Mouse (Mus musculus) MEL (cell line): ENCODE results near the gene Slc7a5. TPM values are rescaled to one million over a fixed set of nuclear protein-coding genes. Genes with fewer than 3 reads are reported as not detected.

Experiments used
- DNase-seq: peaks from one replicate; pipeline ENCODE4 v3.0.0; 2011; ENCODE audit warnings: low read depth, low spot score
- H3K27ac ChIP-seq: 2 replicates; pipeline ENCODE4 v1.5.1; 2012; ENCODE audit warnings: low read depth, mild to moderate bottlenecking, control low read depth, low read length, moderate library complexity; ENCODE audit not compliant: control insufficient read depth
- H3K27me3 ChIP-seq, 2 experiments: fragments of 150-350 bp in 1 of 2; sonication (generic) in 1 of 2; 2 replicates each; pipeline ENCODE4 v1.6.1; 2012; ENCODE audit warnings: low read length in 2 of 2, mild to moderate bottlenecking in 2 of 2, improper control_type of control experiment in 1 of 2, moderate library complexity in 1 of 2; ENCODE audit not compliant: insufficient read depth in 2 of 2, control insufficient read depth in 1 of 2
- H3K36me3 ChIP-seq, 2 experiments: 2 replicates each; pipeline ENCODE4 v1.6.1; 2012 to 2014; ENCODE audit warnings: low read length in 2 of 2, improper control_type of control experiment in 1 of 2, inconsistent platforms in 1 of 2, mild to moderate bottlenecking in 1 of 2; ENCODE audit not compliant: insufficient read depth in 2 of 2, control insufficient read depth in 1 of 2
- H3K4me1 ChIP-seq, 2 experiments: fragments of 150-350 bp in 1 of 2; sonication (generic) in 1 of 2; 2 replicates each; pipeline ENCODE4 v1.6.1; 2012; ENCODE audit warnings: low read length in 2 of 2, improper control_type of control experiment in 1 of 2, mild to moderate bottlenecking in 1 of 2; ENCODE audit not compliant: insufficient read depth in 2 of 2, control insufficient read depth in 1 of 2
- H3K4me3 ChIP-seq, 2 experiments: fragments of 150-350 bp in 1 of 2; sonication (generic) in 1 of 2; 2 replicates each; pipeline ENCODE4 v1.5.1; 2012; ENCODE audit warnings: low read depth in 2 of 2, low read length in 2 of 2, mild to moderate bottlenecking in 2 of 2, moderate library complexity in 2 of 2, control low read depth in 1 of 2, improper control_type of control experiment in 1 of 2; ENCODE audit not compliant: control insufficient read depth in 1 of 2, insufficient read depth in 1 of 2
- H3K79me2 ChIP-seq: 2 replicates; pipeline ENCODE4 v1.6.1; 2012; ENCODE audit warnings: mild to moderate bottlenecking, low read length, moderate library complexity; ENCODE audit not compliant: control insufficient read depth, poor library complexity, insufficient read depth
- H3K9ac ChIP-seq: 2 replicates; pipeline ENCODE4 v1.6.1; 2012; ENCODE audit warnings: low read depth, mild to moderate bottlenecking, control low read depth, low read length, moderate library complexity; ENCODE audit not compliant: control insufficient read depth, poor library complexity, severe bottlenecking
- H3K9me3 ChIP-seq: fragments of 150-350 bp; sonication (generic); replicated peaks from 2 replicates; pipeline ENCODE4 v1.6.1; 2012; ENCODE audit warnings: mild to moderate bottlenecking, low read length, improper control_type of control experiment, moderate library complexity; ENCODE audit not compliant: insufficient read depth
- BHLHE40 ChIP-seq: IDR thresholded peaks from 2 replicates; pipeline ENCODE4 v1.6.1; 2012; ENCODE audit warnings: low read depth, mild to moderate bottlenecking, inconsistent platforms, low read length, improper control_type of control experiment, borderline replicate concordance
- CHD2 ChIP-seq: IDR thresholded peaks from 2 replicates; pipeline ENCODE4 v1.6.1; 2011; ENCODE audit warnings: low read length, improper control_type of control experiment
- E2F4 ChIP-seq: IDR thresholded peaks from 2 replicates; pipeline ENCODE4 v1.6.1; 2011; ENCODE audit warnings: low read depth, low read length, improper control_type of control experiment, borderline replicate concordance
- ETS1 ChIP-seq: IDR thresholded peaks from 2 replicates; pipeline ENCODE4 v1.6.1; 2012; ENCODE audit warnings: low read depth, mild to moderate bottlenecking, inconsistent platforms, low read length, improper control_type of control experiment, moderate library complexity
- HCFC1 ChIP-seq: IDR thresholded peaks from 2 replicates; pipeline ENCODE4 v1.6.1; 2012; ENCODE audit warnings: low read depth, mild to moderate bottlenecking, inconsistent platforms, low read length, improper control_type of control experiment, moderate library complexity
- JUND ChIP-seq: IDR thresholded peaks from 2 replicates; pipeline ENCODE4 v1.6.1; 2011; ENCODE audit warnings: low read depth, mild to moderate bottlenecking, improper control_type of control experiment, low read length
- KAT2A ChIP-seq: conservative IDR thresholded peaks from 2 replicates; pipeline ENCODE4 v1.6.1; 2012; ENCODE audit warnings: low read depth, low read length, improper control_type of control experiment, inconsistent platforms
- MAX ChIP-seq: IDR thresholded peaks from 2 replicates; pipeline ENCODE4 v1.6.1; 2011; ENCODE audit warnings: low read length, improper control_type of control experiment
- MAZ ChIP-seq: IDR thresholded peaks from 2 replicates; pipeline ENCODE4 v1.6.1; 2012; ENCODE audit warnings: low read depth, mild to moderate bottlenecking, inconsistent platforms, low read length, improper control_type of control experiment
- MEF2A ChIP-seq: IDR thresholded peaks from 2 replicates; pipeline ENCODE4 v1.6.1; 2014; ENCODE audit warnings: low read depth, mild to moderate bottlenecking, inconsistent platforms, low read length, improper control_type of control experiment; ENCODE audit not compliant: poor library complexity, insufficient replicate concordance, severe bottlenecking; ENCODE audit errors: extremely low read depth
- MXI1 ChIP-seq: IDR thresholded peaks from 2 replicates; pipeline ENCODE4 v1.6.1; 2011; ENCODE audit warnings: mild to moderate bottlenecking, low read depth, low read length, improper control_type of control experiment
- MYB ChIP-seq: IDR thresholded peaks from 2 replicates; pipeline ENCODE4 v1.6.1; 2011; ENCODE audit warnings: mild to moderate bottlenecking, low read depth, low read length, improper control_type of control experiment
- MYC ChIP-seq: IDR thresholded peaks from 2 replicates; pipeline ENCODE4 v1.6.1; 2011; ENCODE audit warnings: low read depth, mild to moderate bottlenecking, low read length, improper control_type of control experiment, moderate library complexity
- NELFE ChIP-seq: IDR thresholded peaks from 2 replicates; pipeline ENCODE4 v1.6.1; 2011; ENCODE audit warnings: low read depth, low read length, improper control_type of control experiment
- POLR2A ChIP-seq, 2 experiments: IDR thresholded peaks; 2 replicates each; pipeline ENCODE4 v1.6.1; 2011 to 2012; ENCODE audit warnings: low read length in 2 of 2, mild to moderate bottlenecking in 2 of 2, control low read depth in 1 of 2, improper control_type of control experiment in 1 of 2, low read depth in 1 of 2, moderate library complexity in 1 of 2; ENCODE audit not compliant: control insufficient read depth in 1 of 2, insufficient read depth in 1 of 2, poor library complexity in 1 of 2
- POLR2AphosphoS2 ChIP-seq: IDR thresholded peaks from 2 replicates; pipeline ENCODE4 v1.6.1; 2011; ENCODE audit warnings: low read length, improper control_type of control experiment
- RCOR1 ChIP-seq: IDR thresholded peaks from 2 replicates; pipeline ENCODE4 v1.6.1; 2012; ENCODE audit warnings: low read depth, mild to moderate bottlenecking, inconsistent platforms, low read length, improper control_type of control experiment
- SMC3 ChIP-seq: IDR thresholded peaks from 2 replicates; pipeline ENCODE4 v1.6.1; 2011; ENCODE audit warnings: low read depth, low read length, improper control_type of control experiment
- TAL1 ChIP-seq: IDR thresholded peaks from 2 replicates; pipeline ENCODE4 v1.6.1; 2012; ENCODE audit warnings: mild to moderate bottlenecking, inconsistent platforms, low read length, moderate library complexity, mixed read lengths
- TCF12 ChIP-seq: IDR thresholded peaks from 2 replicates; pipeline ENCODE4 v1.6.1; 2014; ENCODE audit warnings: low read depth, mild to moderate bottlenecking, inconsistent platforms, low read length, improper control_type of control experiment, moderate library complexity
- UBTF ChIP-seq: IDR thresholded peaks from 2 replicates; pipeline ENCODE4 v1.6.1; 2012; ENCODE audit warnings: low read depth, mild to moderate bottlenecking, inconsistent platforms, low read length, improper control_type of control experiment, moderate library complexity, borderline replicate concordance; ENCODE audit not compliant: insufficient read depth
- USF1 ChIP-seq: IDR thresholded peaks from 2 replicates; pipeline ENCODE4 v1.6.1; 2014; ENCODE audit warnings: low read depth, mild to moderate bottlenecking, inconsistent platforms, low read length, improper control_type of control experiment, moderate library complexity
- ZC3H11A ChIP-seq: IDR thresholded peaks from 2 replicates; pipeline ENCODE4 v1.6.1; 2012; ENCODE audit warnings: low read depth, mild to moderate bottlenecking, inconsistent platforms, low read length, improper control_type of control experiment
- ZKSCAN1 ChIP-seq: IDR thresholded peaks from 2 replicates; pipeline ENCODE4 v1.6.1; 2012; ENCODE audit warnings: low read depth, mild to moderate bottlenecking, inconsistent platforms, low read length, improper control_type of control experiment, moderate library complexity
- ZMIZ1 ChIP-seq: IDR thresholded peaks from 2 replicates; pipeline ENCODE4 v1.6.1; 2012; ENCODE audit warnings: low read depth, mild to moderate bottlenecking, inconsistent platforms, low read length, improper control_type of control experiment, moderate library complexity
- ZNF384 ChIP-seq: IDR thresholded peaks from 2 replicates; pipeline ENCODE4 v1.6.1; 2012; ENCODE audit warnings: low read depth, mild to moderate bottlenecking, inconsistent platforms, low read length, improper control_type of control experiment
- polyA plus RNA-seq, 2 experiments: library from polyadenylated mRNA; stranded (reverse) in 1 of 2; unstranded in 1 of 2; fragments of >175 nt in 1 of 2; fragments of >200 nt in 1 of 2; gene quantifications; 2 replicates each; pipeline versions ENCODE4 v1.2.1 to v1.2.4; 2012; ENCODE audit warnings: low replicate concordance in 2 of 2, low read depth in 1 of 2; ENCODE audit not compliant: insufficient read length in 2 of 2, insufficient read depth in 1 of 2, missing spikeins in 1 of 2
- total RNA-seq: library from RNA; depleted of rRNA; stranded (reverse); fragments of 300-350 nt; gene quantifications from 2 replicates; pipeline ENCODE4 v1.2.3, GENCODE M21; 2012

Slc7a5 gene
- total and polyA plus RNA-seq, 3 experiments, result 55.0 to 263 (median 108) TPM

- Histone ChIP-seq H3K9ac (no peak overlapping the region), H3K27ac (no peak overlapping the region), H3K36me3 (peaks cover 0 to 22% of the 10 kb centered on the region in 2 experiments; a peak in 2 of 4 replicates), H3K27me3 (no peaks in the 10 kb centered on the region), H3K79me2 (no peaks in the 10 kb centered on the region), H3K4me1 (no peaks in the 10 kb centered on the region), H3K9me3 (no peaks in the 10 kb centered on the region), H3K4me3 (no peak overlapping the region)
- no peak for DNase-seq
- TF ChIP-seq MEF2A (no peak), MYC (no peak), HCFC1 (no peak), ZC3H11A (no peak), MAZ (no peak), CHD2 (no peak), E2F4 (no peak), RCOR1 (no peak), MAX (no peak), TAL1 (no peak), ZNF384 (no peak), ZMIZ1 (no peak), NELFE (no peak), BHLHE40 (no peak)
Measured at GRCm38 (mm10) chr8:121884181-121884580, 23.3 kb downstream of the Slc7a5 start.

DNA sequence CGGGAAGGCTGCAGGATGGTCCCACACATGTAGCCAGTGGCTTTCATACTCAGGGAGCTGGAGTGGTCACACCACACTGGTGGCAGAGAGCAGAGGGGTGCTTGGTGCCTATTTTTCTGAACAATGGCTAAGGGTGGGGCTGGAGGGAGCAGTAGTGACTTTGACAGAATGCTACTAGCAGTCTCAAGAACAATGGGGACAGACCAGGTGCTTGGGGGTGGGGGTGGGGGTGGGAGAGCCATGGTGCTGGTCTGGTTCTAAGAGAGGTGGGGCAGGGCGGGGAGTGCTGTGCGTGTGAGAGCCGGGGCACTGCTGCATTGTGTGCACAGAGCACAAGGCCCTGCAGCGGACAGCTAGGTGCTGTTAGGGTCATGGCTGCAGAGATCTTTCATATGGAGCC is 25.6 kb downstream of the Slc7a5 start:
- Histone ChIP-seq H3K9me3 (no peaks in the 10 kb centered on the region), H3K9ac (no peak overlapping the region), H3K36me3 (peaks cover 6 to 15% of the 10 kb centered on the region in 2 experiments; a peak in 2 of 4 replicates), H3K79me2 (no peaks in the 10 kb centered on the region), H3K27me3 (no peaks in the 10 kb centered on the region), H3K4me3 (no peak overlapping the region), H3K27ac (no peak overlapping the region), H3K4me1 (peaks cover 0 to 2% of the 10 kb centered on the region in 2 experiments; a peak in 3 of 4 replicates)
- no peak for DNase-seq
- TF ChIP-seq MYC (no peak), ETS1 (no peak), ZKSCAN1 (no peak), HCFC1 (no peak), JUND (no peak), POLR2A (IDR thresholded peaks at IDR 0.05; ENCODE audit: control insufficient read depth in 1 of 2, insufficient read depth in 1 of 2, low read depth in 1 of 2, low read length in 2 of 2, poor library complexity in 1 of 2) (no peak), RCOR1 (no peak), TCF12 (no peak), CHD2 (no peak), MYB (no peak), MXI1 (no peak), ZMIZ1 (no peak), SMC3 (no peak), USF1 (no peak), UBTF (no peak), POLR2AphosphoS2 (no peak), MEF2A (no peak), KAT2A (no peak)
